Mouse (Mus musculus) liver, embryonic 14.5 days (tissue): Measurements from ENCODE around the gene Slc38a5.

ENCODE experiments used
- CTCF ChIP-seq: IDR thresholded peaks from 2 replicates; pipeline ENCODE4 v1.5.1; 2016; ENCODE audit warnings: antibody characterized with exemption, low read depth, control low read depth
- EP300 ChIP-seq: IDR thresholded peaks from 2 replicates; pipeline ENCODE4 v1.6.1; 2016; ENCODE audit warnings: antibody characterized with exemption, low read depth

GRCm38 (mm10) chrX:8230272-8230671, 40.7 kb upstream of the Slc38a5 start:
- TF ChIP-seq EP300 (no peak), CTCF (no peak)
